Mouse (Mus musculus) myocyte (in vitro differentiated cells): ENCODE data around the gene Gm525.

ENCODE experiments used
- MAX ChIP-seq: IDR thresholded peaks from one replicate; pipeline ENCODE4 v1.6.1; 2011; ENCODE audit warnings: low read depth, mild to moderate bottlenecking, control low read depth
- MYOD1 ChIP-seq, 3 experiments: IDR thresholded peaks; one replicate each; pipeline ENCODE4 v1.6.1; 2011; ENCODE audit warnings: control low read depth in 2 of 3, low read depth in 2 of 3, mild to moderate bottlenecking in 2 of 3, moderate library complexity in 1 of 3; ENCODE audit not compliant: insufficient read length in 2 of 3, control insufficient read depth in 1 of 3
- POLR2A ChIP-seq: IDR thresholded peaks from one replicate; pipeline ENCODE4 v1.6.1; 2011; ENCODE audit warnings: low read depth, mild to moderate bottlenecking, control low read depth, moderate library complexity; ENCODE audit not compliant: insufficient read length
- TCF12 ChIP-seq: IDR thresholded peaks from one replicate; pipeline ENCODE4 v1.6.1; 2011; ENCODE audit warnings: mild to moderate bottlenecking, control low read depth; ENCODE audit not compliant: poor library complexity, insufficient read depth, severe bottlenecking

GRCm38 (mm10) chr11:89098930-89099329, 25.3 kb downstream of the Gm525 start:
- TF ChIP-seq MYOD1 (IDR thresholded peaks at IDR 0.05; ENCODE audit: control insufficient read depth in 1 of 3, insufficient read length in 2 of 3, low read depth in 2 of 3): no peak
- no peak for TF ChIP-seq TCF12
- no peak for TF ChIP-seq MAX
- TF ChIP-seq POLR2A: no peak
